Mouse (Mus musculus): Measurements from ENCODE around the gene Lrrc59.
A peak's percentile ranks its signal among the peaks of the same experiment; 100 is the strongest.
"Not testable (repeated sequence)": the region's sequence is repeated elsewhere in the genome, so short reads cannot be mapped to it uniquely, and the experiment has no call there.

Lrrc59 gene

DNA sequence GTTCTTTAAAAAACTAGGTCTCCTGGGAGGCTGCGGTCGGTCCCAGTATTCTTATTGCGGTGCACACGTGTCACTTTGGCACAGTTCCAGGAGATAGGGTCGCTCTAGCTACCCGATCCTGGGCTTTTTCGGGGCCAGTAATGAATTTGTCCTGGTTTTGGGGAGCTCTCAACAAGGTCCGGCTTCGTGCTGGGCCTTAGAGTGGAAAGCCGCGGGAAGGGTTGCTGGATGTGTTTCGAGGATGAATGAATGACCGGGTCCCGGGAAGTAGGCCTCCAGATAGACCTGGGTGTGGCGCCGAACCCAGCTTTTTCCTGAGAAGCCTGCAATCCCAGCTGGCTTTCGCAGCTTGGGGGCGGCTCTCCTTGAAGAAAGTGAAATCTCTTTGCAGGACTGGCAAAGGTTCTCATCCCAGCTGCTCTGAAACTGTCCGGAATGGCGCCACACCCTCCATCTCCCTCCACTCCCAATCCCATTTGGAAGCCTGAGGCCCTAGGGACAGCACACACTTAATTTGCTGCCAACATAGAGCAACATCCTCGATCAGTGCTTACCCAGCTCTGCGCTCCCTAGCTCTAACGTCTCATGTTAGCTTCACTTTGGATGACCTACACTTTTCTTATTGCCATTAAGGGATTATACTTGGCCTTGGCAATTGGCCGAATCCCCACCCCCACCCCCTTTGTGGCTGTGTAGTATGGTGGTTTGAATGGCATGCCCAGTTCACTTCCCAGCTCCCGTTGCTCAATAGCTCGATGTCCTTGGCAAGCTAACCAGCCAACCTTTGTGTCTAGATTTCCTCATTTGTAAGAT is 838 bp downstream of the Lrrc59 start:
- DNase-seq (ENCODE audit: low spot score in 2 of 2), result no peak

DNA sequence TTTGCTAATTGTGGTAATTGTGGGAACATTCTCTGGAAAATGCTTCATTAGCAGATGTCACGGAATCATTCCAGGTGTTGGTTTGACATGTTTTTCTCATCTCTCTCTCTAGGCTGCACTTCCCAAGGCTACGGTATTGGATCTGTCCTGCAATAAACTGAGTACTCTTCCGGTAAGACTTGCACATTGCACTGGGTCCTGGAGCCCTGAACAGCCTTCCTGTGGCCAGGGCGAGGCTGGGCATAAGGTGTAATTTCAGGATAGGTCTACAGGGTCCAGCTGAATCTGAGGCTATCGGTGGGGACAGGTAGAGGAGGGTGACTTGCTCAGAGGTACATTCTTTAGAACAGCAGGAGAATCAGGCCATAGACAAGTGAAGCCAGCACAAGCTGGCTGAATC is 2.4 kb downstream of the Lrrc59 start:
- DNase-seq (ENCODE audit: low spot score in 2 of 2), result no peak

DNA sequence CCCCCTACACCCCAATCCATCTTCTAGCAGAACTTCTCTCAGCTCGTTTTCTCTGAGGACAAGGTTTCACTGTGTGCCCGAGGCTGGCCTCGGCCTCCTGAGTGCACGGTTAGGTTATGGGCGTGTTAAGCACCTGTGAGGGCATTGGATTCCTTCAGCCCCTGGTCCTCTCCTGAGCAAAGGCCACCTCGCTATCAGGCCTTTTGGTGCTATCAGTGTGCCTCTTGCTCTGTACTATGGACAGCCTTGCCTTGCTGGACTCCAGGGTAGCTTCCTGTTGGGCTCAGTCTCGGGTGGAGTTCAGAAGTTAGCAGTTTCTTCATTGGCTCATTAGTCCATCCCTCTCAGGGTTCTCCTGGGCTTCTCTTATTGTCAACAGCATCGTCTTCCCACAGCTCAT is 3.4 kb downstream of the Lrrc59 start:
- no peak for DNase-seq (ENCODE audit: low spot score in 2 of 2)

DNA sequence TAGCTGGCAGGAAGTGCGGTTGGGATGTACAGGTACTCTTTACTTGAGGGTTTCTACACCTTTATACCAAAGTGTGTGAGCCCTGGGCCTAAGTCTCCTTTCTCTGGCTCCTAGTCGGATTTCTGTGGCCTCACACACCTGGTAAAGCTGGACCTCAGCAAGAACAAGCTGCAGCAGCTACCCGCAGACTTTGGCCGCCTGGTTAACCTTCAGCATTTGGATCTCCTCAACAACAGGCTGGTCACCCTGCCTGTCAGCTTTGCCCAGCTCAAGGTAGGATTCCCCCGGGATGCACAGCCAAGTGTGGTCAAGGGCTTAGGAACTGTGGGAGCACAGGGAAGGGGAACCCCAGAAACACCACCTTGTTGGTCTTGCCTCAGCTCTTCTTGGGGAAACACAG is 4.9 kb downstream of the Lrrc59 start:
- no peak for DNase-seq (ENCODE audit: low spot score in 2 of 2)

DNA sequence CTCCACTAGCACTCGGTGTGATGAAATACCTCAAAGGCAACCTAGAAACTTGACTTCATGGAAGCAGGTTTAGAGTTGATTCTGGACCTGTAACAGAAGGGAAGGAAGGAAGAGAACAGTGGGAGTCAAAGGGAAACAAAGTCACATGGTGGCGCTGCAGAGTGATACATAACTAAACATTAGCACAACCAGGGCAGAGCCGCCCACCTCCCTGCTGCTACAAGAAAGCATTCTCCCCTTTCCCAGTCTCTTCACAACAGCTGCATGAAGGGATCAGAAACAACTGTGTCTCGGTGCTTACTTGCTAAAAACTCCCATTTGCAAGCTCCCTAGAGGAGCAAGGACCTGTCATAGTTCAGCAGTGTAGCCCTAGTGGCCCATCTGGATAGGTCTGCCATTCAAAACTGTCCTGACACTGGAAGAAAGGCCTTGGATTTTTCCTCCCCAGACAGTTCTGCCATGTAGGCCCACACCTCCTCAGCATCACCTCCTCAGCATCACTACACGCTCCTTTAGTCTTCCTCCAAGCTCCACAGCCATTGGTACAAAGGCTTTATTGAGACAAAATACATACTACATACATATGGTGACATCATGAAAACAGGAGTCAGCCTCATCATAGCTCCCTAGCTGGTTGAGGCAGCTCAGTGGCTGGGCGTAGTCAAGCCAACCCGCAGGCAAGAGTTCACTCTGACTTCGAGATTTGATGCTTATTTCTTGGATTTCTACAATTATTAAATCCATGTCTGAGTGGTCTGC is 15.1 kb downstream of the Lrrc59 start:
- DNase-seq (ENCODE audit: low spot score in 2 of 2), result no peak

DNA sequence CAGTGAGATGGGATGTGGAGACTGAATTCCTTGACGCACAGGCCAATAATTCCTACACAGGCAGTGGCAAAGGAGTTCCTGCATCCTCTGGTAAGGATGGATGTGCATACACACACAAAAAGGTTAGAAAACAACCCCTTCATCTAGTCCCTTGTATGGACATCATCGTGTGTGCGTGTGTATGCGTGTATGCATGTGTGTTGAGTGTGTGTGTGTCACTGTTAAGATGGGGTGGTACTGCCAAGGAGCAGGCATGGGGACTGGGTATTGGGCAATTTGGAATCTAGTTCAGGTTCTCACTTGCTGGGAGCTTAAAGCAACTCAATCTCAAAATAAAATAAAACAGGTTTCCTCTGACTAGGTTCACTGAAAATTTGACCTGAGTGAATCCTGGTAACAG is 16.9 kb downstream of the Lrrc59 start:
- DNase-seq (ENCODE audit: low spot score in 2 of 2), result no peak

DNA sequence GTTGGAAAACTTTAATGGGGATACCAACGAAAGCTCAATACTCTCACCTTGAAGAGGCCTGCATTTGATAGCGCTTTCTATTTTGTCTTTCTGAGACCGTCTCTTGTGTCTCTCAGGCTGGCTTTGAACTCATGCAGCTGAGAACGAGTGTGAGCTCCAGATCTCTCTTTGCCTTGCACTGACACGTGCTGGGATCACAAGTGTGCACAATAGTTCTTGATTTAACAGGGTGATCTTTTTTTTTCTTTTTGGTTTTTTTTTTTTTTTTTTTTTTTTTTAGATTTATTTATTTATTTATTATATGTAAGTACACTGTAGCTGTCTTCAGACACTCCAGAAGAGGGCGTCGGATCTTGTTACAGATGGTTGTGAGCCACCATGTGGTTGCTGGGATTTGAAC is 21.7 kb downstream of the Lrrc59 start:
- not testable (repeated sequence) for DNase-seq (ENCODE audit: low spot score in 2 of 2)

DNA sequence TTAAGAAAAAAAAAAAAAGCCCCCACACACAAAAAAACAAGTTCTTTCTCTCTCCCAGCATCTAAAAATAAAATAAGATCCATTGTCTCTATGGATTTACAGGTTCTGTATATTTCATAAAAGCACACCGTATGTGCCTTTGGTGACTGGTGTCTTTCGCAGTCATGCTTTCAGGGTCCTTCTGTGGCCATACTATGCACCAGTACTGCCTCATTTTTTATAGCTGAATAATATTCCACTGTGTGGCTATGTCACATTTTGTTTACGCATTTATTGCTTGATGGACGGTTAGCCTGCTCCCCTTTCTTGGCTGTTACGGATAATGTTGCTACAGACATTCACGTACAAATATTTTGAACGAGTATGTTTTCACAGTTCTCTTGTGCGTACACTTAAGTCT is 23.4 kb downstream of the Lrrc59 start:
- DNase-seq (ENCODE audit: low spot score in 2 of 2), result no peak

DNA sequence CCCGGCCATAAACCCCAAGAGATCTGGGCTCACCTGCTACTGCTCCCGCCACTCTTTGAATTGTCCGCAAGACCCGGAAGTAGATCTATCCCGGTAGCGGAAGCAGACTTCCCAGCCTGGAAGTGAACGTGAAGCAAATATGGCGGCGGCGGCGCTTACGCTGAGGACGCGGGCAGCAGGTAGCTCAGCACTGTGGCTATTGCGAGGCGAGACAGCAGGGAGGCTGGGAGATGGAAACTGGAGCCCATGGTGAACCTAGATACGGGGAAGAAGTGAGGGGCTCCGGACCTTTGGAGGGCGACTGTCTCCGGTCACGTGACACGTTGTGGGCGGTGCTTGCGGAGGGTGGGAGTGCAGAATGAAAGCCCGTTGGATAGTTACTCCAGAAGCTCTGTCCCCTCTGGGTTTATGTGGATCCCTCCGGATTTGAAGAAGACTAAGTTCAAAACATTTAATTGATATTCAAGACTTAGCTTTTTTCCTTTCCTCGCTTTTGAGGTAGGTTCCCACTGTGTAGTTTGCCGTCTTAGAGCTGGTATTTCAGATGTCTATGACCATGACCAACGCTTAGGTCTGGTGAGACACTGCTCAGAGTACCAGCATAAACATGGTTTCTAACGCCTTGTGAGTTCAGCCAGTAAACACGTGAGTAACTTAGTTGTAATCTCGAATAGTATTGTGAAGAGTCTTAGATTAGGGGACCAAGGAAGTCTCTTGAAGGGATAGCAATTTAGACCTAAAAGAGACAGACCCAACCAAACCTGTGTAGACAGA is 24.3 kb downstream of the Lrrc59 start, which contains the start of the genes Mrpl27 and Eme1:
Gene Mrpl27 (plus strand): TSS at position 105 of the 774 bp plus-strand sequence.
Gene Eme1 (minus strand): TSS at position 302 of the 774 bp plus-strand sequence.
- peak; percentile 84 for DNase-seq (ENCODE audit: low spot score in 2 of 2)

DNA sequence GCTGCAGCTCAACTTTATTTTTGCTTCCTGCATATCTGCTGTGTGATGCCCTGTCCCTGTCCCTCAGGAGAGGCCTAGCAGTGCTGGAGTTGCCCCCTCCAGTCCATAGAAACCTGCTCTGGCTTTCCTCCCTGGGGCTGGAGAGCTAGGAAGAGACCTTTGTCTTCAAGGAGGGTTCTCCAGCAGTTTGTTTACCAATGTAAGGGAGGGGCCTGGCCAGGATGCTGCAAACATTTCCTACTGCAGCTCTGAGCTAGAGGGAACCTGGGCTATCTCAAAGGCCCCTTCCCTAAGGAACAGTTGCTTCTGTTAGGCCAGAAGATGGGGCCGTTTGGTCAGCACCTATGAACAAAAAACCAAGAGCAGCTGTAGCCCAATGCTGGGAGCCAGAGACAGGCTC is 31.8 kb downstream of the Lrrc59 start:
- DNase-seq (ENCODE audit: low spot score in 2 of 2), result no peak

DNA sequence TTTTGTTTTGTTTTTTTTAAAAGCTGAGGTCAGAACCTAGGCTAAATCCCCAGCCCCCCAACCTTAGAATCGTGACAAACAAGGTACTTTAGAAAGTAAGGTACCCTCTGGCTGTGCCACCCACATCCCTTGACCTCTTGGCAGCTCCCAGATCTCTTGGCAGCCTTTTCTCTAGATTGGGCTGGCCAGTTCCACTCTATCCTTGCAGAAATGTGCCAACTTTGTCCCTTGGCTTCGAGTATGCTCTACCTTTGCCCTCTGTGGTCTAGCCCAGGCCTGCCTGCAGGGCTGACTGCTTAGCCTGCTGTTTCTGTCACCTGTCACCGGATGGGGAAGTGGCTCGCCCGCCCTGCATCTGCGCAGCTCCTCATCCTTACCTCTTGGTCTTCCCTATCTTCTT is 35.7 kb downstream of the Lrrc59 start:
- no peak for DNase-seq (ENCODE audit: low spot score in 2 of 2)

DNA sequence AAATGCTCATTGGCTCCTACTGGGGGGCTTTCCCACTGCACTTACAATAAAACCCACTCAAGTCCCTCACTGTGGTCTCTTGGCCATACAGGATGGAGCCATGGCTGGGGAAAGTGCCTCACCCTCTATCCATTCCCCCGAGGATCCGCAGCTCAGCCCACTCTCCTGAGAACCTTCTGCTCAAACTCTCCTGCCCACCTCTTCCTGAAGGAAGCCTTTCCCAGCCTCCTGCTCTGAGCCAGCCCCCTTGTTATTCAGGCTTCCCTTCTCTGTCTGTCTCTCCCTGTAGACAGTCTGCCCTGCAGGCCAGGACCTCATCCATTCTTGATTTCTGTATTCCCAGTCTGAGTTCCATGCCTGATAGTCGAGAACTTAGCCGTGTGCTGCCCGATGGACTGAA is 45.4 kb downstream of the Lrrc59 start:
- no peak for DNase-seq (ENCODE audit: low spot score in 2 of 2)

DNA sequence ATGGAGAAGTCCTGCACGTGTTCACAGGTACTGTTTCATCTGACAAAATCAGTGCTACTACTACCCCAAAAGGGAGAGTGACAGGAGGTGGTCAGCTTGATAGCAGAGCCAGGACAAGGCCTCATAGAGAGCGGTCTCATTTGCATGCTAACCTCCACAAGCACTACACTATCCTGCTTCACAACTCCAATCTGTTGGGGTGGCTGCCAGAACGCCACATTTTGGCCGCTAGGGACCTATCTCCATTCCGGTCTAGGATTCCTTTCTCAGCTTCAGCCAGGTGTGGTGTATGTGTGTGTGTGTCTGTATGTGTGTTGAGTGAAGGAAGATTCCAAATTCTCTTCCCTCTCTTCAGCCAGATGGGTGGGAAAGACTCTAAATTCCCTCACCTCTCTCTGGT is 45.9 kb downstream of the Lrrc59 start:
- DNase-seq (ENCODE audit: low spot score in 2 of 2), result no peak

DNA sequence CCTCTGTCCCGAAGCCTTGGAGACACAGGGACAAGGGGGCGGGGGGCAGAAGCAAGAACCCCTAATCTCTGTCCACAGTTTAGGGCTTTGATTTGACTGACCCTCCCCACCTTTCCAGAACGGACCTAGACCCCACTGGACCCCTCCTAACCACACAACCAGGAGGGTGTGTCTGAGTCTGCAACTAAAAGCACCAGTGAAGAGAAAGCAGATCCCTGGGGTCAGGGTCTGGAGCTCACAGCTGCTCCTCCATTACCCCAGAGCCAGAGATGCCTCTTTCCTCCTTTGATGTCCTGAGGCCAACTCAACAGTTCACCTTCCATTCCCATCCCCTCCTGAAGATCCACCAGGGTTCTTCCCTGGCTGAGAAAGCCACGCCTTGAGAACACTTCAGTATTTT is 46.7 kb downstream of the Lrrc59 start:
- no peak for DNase-seq (ENCODE audit: low spot score in 2 of 2)

DNA sequence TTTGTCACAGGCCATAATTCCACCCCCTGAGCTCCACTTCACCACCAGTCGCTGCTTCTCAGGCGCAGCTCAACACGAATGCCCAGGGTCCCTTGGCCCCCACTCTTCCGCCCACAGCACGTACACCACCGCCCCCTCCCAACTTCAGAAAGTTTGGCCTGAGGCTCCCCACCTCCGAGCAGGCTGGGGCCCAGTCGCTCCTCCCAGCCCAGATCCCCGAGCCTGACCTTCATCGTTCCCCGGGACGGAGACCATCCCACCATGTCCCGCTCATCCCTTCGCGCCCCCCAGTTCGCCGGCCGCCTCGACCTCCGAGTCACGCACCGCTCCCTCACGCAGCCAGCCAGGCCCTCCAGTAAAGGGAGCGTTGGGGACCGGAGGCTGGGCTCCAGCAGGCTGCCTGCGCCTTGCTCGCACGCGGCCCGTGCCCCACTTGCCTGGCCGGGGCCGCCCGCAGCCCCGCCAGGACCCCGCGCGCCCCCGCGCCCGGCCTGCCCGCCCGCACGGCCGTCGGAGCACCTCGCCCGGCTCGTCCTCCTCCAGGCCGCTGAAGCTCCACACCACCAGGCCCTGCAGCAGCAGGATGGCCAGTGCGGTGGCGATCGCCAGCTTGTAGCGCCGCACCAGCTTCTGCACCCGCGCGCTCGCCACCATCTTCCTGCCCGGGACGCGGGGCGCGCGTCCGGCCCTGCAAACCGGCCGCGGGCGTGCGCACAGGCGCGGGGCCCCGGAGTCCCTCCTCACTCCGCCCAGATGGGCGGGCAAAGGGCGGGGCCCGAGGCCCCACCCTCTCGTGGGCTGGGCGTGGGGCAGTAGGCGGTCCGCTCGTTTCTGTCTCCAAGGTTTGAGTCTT is 47.4 kb downstream of the Lrrc59 start, which contains the start of gene Xylt2:
Gene Xylt2 (minus strand): TSS at position 762 of the 853 bp plus-strand sequence.
- peak; percentile 86 to 90 for DNase-seq (ENCODE audit: low spot score in 2 of 2)

DNA sequence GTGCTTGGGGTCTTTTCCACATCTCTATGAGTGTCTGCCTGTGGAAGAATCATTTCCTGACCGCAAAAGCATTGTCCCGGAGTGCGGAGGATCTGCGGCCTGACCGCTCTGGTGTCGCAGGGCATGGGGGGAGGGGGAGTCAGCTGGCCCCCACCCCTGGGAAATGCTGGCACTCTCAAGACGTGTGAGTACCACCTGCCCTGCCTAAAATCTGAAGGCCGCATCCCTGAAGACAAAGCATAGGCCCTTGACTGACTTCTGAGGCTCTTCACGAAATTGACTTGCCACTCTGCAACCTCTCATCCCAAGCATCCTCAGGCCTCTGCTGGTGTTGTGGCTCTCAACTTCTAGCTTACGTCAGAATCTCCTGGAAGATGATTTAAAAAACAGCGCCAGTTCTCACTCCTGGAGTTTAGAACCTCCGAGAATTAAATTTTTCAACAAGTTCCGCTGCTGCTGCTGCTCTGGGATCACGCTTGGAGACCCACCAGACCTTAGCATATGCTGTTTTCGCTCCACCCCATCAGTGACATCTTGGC is 48.1 kb downstream of the Lrrc59 start:
- no peak for DNase-seq (ENCODE audit: low spot score in 2 of 2)

DNA sequence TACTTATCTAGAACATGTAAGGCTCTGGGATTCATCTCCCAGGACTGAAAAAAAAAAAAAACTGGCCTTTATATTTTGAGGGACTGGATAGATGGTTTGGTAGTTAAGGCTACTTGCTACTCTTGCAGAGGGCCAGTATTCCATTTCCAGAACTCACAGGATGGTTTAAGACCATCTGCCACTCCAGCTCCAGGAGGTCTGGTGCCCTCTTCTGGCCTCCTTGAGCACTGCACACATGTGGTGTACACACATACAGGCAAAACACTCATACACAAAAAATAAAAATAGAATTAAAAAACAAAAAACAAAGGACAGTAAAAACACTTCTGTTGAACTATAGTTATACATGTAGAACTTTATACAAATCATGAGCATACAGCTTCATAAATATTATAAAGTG is 51.1 kb downstream of the Lrrc59 start:
- DNase-seq (ENCODE audit: low spot score in 2 of 2), result no peak

DNA sequence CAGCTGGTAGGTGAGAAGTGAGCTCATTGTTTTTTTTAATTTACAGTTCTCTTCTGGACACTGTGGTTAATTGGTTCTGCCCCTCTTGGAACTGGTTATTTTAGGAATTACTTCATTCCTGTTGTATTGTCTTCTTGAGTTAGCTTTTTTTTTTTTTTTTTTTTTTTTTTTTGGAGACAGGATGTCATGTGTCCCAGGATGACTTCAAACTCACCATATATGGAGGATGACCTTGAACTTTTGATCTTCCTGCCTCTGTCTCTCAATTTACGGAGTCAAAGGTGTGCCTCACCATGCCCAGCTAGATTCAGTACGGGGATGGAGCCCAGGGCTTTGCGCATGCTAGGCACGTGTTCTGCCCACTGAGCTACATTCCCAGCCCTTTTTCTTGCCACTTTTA is 52.1 kb downstream of the Lrrc59 start:
- no peak for DNase-seq (ENCODE audit: low spot score in 2 of 2)

DNA sequence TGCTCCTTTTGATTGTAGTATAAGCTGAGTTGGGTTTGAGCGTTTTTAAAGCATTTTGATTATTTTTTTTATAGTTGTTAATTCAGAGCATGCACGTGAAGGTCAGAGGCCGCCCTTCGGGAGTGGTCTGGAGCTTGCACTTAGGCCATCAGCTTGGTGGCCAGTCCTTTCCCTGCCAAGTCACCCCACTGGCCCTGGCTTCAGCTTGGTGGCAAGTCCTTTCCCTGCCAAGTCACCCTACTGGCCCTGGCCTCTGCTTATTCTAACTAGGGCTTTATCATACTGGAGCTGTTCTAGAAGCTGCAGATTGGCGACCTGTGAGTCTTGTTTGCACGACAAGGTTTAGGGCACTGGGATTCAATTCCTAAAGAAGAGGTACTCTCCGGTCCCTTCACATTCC is 52.9 kb downstream of the Lrrc59 start:
- DNase-seq (ENCODE audit: low spot score in 2 of 2), result no peak

DNA sequence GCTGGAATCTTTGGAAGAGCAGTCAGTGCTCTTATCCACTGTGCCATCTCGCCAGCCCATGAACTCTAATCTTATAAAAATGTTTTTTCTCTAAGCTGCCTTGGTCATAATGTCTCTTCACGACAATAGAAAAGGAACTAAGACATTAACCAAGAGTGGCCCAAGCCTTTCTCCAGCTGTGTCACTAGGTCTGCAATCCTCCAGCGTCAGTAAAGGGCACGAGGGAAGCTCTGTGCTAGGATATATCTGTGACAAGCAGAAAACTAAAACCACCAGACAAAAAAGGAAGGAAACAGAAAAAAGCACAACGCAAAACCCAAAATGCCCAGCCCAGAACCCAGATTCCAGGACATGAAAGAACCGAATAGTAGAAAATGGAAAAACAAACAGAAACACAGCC is 57.6 kb downstream of the Lrrc59 start:
- DNase-seq (ENCODE audit: low spot score in 2 of 2), result no peak

DNA sequence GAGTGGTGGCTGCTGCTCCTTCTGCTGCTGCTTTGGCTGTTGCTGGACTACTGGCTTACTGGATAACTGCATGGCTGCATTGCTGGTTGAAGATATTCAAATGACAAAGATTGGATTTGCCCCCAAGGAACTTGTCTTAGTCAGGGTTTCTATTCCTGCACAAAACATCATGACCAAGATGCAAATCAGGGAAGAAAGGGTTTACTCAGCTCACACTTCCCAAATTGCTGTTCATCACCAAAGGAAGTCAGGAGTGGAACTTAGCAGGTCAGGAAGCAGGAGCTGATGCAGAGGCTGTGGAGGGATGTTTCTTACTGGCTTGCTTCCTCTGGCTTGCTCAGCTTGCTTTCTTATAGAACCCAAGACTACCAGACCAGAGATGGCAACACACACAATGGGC is 62.9 kb downstream of the Lrrc59 start:
- not testable (repeated sequence) for DNase-seq (ENCODE audit: low spot score in 2 of 2)

Measured in natural killer cell, adult 2 months (primary cell).